Mouse (Mus musculus): ENCODE measurements at regions not wholly inside any gene's neighbourhood (a gene's known extent, or its start where the extent isn't known, plus 50 kb on each side); places are given as distances from the start of the nearest gene placed in this dataset.

DNA sequence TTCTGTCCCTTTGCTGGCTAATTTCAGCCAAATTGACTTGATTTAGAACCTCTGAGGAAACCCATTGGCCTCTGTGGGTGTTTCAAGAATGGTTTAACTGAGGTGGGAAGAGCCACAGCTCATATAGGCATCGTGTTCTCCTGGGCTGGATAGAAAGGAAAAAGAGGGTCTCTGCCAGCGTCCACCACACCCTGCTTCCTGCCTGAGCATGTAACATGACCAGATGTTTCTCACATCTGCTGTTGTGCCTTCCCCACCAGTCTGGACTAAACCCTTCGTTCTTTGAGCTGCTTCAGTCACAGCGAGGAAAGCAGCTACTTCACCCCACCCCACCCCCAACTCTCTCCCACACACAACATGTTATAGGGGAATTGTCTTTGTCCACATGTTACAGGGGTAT is 366.3 kb upstream of the Trib2 start:
- Histone ChIP-seq H3K27ac (ENCODE audit: insufficient read depth, low read depth, low read length) (no peak overlapping the region), H3K4me3 (ENCODE audit: insufficient read depth, low read length) (no peak overlapping the region), H3K4me1 (ENCODE audit: control insufficient read depth, insufficient read depth, low read length) (no peaks in the 10 kb centered on the region)
- TF ChIP-seq POLR2A (IDR thresholded peaks at IDR 0.05; ENCODE audit: borderline replicate concordance, low read depth, low read length) (no peak), CTCF (IDR thresholded peaks at IDR 0.05; ENCODE audit: low read depth, low read length) (no peak)

DNA sequence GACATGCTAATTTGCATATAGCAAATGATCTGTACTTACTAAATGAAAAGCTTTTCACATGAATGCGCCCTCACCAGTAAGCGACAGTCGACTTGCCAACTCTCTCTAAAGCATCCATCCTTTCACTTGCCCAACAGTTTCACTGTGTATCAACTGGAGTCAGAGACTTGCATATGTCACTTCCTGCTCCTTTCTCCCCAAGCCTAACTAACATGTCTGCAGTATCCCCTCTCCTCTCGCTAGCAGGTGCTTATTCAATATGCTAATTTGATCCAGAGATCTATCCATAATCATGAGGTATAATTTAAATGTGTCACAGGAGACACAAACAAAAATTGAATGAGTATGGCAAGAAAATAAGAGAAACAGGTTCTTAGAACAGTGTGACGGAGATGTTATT is 364.9 kb upstream of the Trib2 start:
- no peak overlapping the region for H3K4me3 ChIP-seq (ENCODE audit: insufficient read depth, low read length)
- no peaks in the 10 kb centered on the region for H3K4me1 ChIP-seq (ENCODE audit: control insufficient read depth, insufficient read depth, low read length)
- TF ChIP-seq CTCF (IDR thresholded peaks at IDR 0.05; ENCODE audit: low read depth, low read length) (no peak), POLR2A (IDR thresholded peaks at IDR 0.05; ENCODE audit: borderline replicate concordance, low read depth, low read length) (no peak)

DNA sequence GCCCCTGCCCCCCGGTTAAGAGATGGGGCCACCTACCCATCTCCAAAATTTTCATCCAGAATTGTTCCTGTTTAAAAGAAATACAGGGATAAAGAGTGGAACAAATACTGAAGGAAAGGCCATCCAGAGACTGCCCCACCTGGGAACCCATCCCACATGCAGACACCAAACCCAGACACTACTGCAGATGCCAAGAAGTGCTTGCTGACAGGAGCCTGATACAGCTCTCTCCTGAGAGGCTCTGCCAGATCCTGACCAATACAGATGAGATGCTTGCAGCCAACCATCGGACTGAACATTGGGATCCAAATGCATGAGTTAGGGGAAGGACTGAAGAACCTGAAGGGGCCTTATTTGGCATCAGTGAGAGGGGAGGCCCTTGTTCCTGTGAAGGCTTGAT is 363.2 kb upstream of the Trib2 start:
- TF ChIP-seq POLR2A (IDR thresholded peaks at IDR 0.05; ENCODE audit: borderline replicate concordance, low read depth, low read length) (no peak), CTCF (IDR thresholded peaks at IDR 0.05; ENCODE audit: low read depth, low read length) (no peak)
- H3K4me1 ChIP-seq (ENCODE audit: control insufficient read depth, insufficient read depth, low read length) = no peaks in the 10 kb centered on the region
- H3K4me3 ChIP-seq (ENCODE audit: insufficient read depth, low read length) = no peak overlapping the region
- no peak overlapping the region for H3K27ac ChIP-seq (ENCODE audit: insufficient read depth, low read depth, low read length)

More for the DNA sequence above, 364.9 kb upstream of the Trib2 start:
- no peak overlapping the region for H3K27ac ChIP-seq (ENCODE audit: insufficient read depth, low read depth, low read length)

DNA sequence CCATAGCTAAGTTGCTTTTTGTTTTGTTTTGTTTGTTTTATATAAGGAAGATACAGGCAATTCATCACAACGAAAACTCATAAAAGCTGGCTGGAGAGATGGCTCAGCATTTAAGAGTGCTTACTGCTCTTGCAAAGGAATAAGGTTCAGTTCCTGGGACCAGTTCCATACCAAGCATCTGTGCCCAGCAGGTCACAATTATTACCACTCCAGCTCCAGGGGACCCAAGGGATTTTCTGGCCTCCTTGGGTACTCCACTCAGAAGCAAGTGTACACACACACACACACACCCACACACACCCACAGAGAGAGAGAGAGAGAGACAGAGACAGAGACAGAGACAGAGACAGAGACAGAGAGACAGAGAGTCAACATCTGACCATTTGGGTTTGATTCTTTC is 359.6 kb upstream of the Trib2 start:
- Histone ChIP-seq H3K27ac (ENCODE audit: insufficient read depth, low read depth, low read length) (no peak overlapping the region), H3K4me1 (ENCODE audit: control insufficient read depth, insufficient read depth, low read length) (no peaks in the 10 kb centered on the region), H3K4me3 (ENCODE audit: insufficient read depth, low read length) (no peak overlapping the region)
- TF ChIP-seq CTCF (IDR thresholded peaks at IDR 0.05; ENCODE audit: low read depth, low read length) (no peak), POLR2A (IDR thresholded peaks at IDR 0.05; ENCODE audit: borderline replicate concordance, low read depth, low read length) (no peak)

DNA sequence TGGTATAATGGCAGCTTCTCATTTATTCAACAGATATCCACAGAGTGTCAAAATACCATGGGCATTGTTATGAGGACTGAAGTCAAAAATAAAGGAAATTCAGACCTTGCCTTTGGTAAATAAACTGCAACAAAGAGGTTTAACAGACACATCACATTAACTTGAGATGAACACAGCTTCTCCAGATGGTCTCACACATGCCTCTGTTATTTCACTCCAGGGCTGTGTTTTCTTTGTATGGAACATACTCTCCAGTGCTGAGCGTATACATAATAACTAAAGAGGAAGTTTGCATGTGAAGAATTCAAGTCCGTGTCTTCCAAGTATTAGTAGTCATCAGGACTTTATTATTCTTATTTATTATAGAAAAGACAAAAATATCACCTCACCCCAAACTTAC is 355.5 kb upstream of the Trib2 start:
- no peak for TF ChIP-seq CTCF (IDR thresholded peaks at IDR 0.05; ENCODE audit: low read depth, low read length)
- TF ChIP-seq POLR2A (IDR thresholded peaks at IDR 0.05; ENCODE audit: borderline replicate concordance, low read depth, low read length) = no peak
- H3K4me1 ChIP-seq (ENCODE audit: control insufficient read depth, insufficient read depth, low read length) = no peaks in the 10 kb centered on the region
- H3K27ac ChIP-seq (ENCODE audit: insufficient read depth, low read depth, low read length) = no peak overlapping the region
- no peak overlapping the region for H3K4me3 ChIP-seq (ENCODE audit: insufficient read depth, low read length)

DNA sequence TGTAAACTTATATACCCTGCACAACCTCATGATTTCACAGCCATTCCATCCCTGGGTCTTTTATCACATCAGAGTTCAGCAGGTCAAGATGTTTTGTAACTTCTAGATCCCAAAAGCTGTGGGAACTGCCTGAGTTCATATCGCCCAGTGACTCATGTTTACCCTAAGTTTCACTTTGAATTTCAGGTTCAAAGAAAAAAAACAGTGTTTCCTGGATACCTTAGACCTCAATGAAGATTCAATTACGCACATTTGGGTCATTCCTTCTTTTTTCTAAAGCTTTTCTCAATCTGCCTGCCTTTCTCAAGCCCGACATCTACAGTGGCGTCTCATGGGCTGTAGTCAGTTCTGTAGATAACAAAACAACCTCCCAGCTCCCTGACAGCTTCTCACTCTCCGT is 354.9 kb upstream of the Trib2 start:
- Histone ChIP-seq H3K4me1 (ENCODE audit: control insufficient read depth, insufficient read depth, low read length) (no peaks in the 10 kb centered on the region), H3K4me3 (ENCODE audit: insufficient read depth, low read length) (no peak overlapping the region), H3K27ac (ENCODE audit: insufficient read depth, low read depth, low read length) (no peak overlapping the region)
- TF ChIP-seq POLR2A (IDR thresholded peaks at IDR 0.05; ENCODE audit: borderline replicate concordance, low read depth, low read length) (no peak), CTCF (IDR thresholded peaks at IDR 0.05; ENCODE audit: low read depth, low read length) (no peak)

DNA sequence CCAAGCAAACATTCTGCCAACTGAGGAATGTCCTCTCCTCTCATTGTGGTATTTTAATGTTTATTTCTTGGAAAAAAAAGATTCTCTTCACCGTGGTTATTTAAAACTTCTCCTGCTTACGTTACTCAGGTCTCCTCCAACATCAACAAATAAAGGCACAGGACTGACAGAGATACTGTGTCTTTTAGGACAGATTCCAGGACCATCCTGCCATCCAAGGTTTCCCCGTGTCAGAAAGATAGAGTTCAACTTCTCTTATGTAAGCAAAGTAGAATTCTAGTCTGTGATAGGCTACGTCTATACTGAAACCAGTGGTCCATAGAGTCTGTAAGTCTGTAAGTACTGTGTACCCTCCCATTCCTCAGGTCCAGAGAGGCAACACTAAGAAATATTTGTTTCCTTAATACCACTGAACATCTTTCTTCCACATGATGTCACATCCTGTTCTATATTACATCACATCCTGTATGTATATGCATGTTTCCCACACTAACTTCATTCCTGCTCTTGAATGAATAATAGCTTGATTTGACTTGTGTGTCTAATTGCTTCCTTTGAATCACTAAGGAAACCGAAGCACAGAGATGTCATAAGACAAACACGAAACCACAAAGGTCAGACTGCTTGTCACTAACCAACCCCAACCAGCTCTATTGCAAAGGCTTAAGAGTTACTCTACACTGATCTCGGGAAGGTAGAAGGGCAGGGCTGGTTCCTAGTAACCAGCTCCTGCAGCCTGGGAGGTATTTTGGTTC is 353.2 kb upstream of the Trib2 start:
- Histone ChIP-seq H3K27ac (ENCODE audit: insufficient read depth, low read depth, low read length) (no peak overlapping the region), H3K4me1 (ENCODE audit: control insufficient read depth, insufficient read depth, low read length) (no peaks in the 10 kb centered on the region), H3K4me3 (ENCODE audit: insufficient read depth, low read length) (no peak overlapping the region)
- TF ChIP-seq POLR2A (IDR thresholded peaks at IDR 0.05; ENCODE audit: borderline replicate concordance, low read depth, low read length) (no peak), CTCF (IDR thresholded peaks at IDR 0.05; ENCODE audit: low read depth, low read length) (no peak)

DNA sequence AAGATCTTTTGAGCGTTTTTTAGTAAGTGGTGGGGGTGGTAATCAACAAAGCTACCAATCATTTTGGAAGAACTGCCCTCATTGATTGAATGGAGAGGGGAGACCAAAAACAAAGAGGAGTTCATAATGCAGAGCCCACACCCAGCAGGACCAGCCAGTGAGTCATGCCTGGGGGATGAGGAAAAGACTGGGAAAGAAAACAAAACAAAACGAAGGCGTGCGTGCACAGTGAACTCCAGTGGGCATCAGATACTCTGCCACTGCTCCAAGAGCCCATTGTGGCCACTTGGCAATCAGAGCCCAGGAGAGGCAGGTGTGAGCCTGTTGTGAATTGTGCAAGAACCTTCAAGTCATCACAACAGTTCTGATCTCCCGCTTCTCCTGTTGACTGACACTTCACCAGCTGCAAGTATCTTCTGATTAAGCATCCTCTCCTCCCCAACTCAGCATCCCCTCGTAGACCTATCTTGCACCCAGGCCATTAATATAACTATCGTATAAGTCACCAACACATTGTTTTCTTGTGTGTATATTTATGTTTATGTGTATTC is 351.1 kb upstream of the Trib2 start:
- H3K27ac ChIP-seq (ENCODE audit: insufficient read depth, low read depth, low read length) = no peak overlapping the region
- H3K4me3 ChIP-seq (ENCODE audit: insufficient read depth, low read length) = no peak overlapping the region
- TF ChIP-seq POLR2A (IDR thresholded peaks at IDR 0.05; ENCODE audit: borderline replicate concordance, low read depth, low read length) = no peak
- no peak for TF ChIP-seq CTCF (IDR thresholded peaks at IDR 0.05; ENCODE audit: low read depth, low read length)
- no peaks in the 10 kb centered on the region for H3K4me1 ChIP-seq (ENCODE audit: control insufficient read depth, insufficient read depth, low read length)

DNA sequence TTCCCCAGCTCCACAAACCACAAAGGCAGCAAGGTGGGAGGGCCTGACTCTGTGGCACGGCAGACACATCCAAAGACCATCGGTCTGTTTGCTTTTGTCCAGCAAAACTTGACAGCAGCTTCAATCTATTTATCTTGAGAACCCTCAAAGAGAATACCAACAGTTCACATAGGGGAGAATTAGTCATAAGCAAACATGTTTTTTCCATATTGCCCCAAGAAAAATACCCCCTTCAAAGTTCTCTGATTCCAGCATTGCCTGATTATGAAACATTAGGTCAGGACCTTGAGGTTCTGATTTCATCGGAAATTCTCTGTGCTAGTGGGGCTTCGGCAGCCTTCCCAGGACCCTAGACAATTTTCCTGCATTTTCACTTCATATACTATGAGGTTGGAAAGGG is 348.4 kb upstream of the Trib2 start:
- Histone ChIP-seq H3K4me1 (ENCODE audit: control insufficient read depth, insufficient read depth, low read length) (no peaks in the 10 kb centered on the region), H3K4me3 (ENCODE audit: insufficient read depth, low read length) (no peak overlapping the region), H3K27ac (ENCODE audit: insufficient read depth, low read depth, low read length) (no peak overlapping the region)
- no peak for TF ChIP-seq POLR2A (IDR thresholded peaks at IDR 0.05; ENCODE audit: borderline replicate concordance, low read depth, low read length)
- no peak for TF ChIP-seq CTCF (IDR thresholded peaks at IDR 0.05; ENCODE audit: low read depth, low read length)

DNA sequence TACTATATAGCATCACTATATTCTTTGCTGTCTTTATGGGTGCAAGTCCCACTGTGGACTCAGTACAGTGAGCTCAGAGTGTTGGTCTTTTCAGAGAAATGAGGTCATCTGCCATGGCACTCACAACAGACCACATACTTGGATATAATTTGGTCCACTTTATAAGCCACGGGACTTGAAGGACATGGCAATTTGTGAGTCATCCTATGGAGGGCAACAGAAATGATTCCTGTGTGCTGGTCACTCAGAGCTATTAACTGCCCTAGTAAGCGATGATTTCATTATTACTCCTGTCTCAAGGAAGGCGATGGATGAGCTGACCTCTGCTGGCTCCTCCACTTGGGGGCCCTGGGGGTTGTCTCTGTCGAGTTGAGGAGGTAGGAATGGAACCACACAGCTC is 345.2 kb upstream of the Trib2 start:
- Histone ChIP-seq H3K4me3 (ENCODE audit: insufficient read depth, low read length) (no peak overlapping the region), H3K4me1 (ENCODE audit: control insufficient read depth, insufficient read depth, low read length) (no peaks in the 10 kb centered on the region), H3K27ac (ENCODE audit: insufficient read depth, low read depth, low read length) (no peak overlapping the region)
- TF ChIP-seq POLR2A (IDR thresholded peaks at IDR 0.05; ENCODE audit: borderline replicate concordance, low read depth, low read length) (no peak), CTCF (IDR thresholded peaks at IDR 0.05; ENCODE audit: low read depth, low read length) (no peak)
